Mouse (Mus musculus): Measurements from ENCODE around the gene Ccdc157.

- no peak for TF ChIP-seq POLR2A (IDR thresholded peaks at IDR 0.05; ENCODE audit: low read depth, low read length)
- no peak for TF ChIP-seq CTCF (IDR thresholded peaks at IDR 0.05; ENCODE audit: borderline replicate concordance, insufficient read depth, low read length)
These were observed 30.6 kb upstream of the Ccdc157 start for GRCm38 (mm10) chr11:4190677-4191076.
